In the genomic region with DNA sequence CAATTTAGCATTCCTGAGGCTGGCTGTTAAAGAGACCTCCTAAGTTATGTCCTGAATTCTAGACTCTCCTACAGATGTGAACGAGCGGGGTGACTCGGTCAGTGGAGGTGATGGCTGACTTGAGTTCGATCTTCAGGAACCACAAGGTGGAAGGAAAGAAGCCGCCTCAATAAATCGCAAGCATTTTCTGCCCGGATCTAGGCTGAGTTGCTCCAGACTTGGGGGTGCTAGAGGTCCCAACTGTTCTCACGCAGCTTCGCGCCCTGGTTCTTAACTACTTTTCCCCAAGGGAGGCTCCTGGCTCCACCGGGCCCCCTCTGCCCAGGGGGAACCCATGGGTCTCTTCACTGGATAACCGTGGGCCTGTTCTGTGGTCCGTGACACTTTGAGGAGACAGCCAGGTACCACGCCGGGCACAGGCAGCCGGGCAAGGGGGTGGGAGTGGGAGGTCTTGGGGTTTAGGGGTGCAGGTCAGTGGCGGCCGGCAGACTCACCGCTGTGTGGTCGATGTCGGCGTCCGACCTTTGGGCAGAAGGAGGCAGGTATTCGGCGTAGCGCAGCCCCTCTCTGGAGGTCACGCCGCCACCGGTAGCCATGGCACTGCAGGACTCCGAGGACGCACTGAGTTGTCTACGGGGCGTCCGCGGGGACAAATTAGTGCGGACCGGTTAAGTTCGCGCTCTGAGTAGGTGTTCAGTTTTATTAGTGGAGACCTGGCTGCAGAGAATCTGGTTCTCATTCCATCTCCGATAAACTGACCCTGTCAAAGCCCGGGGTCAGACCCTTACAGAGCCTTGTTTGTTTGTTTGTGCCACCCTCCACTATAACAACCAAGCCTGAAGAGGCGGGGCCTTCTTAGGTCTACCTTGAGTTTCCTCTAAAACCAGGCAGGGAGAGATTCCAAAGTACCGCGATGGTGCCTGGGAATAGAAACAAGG, we compare ENCODE assay signal across 8 mouse cellular contexts. TPM values are rescaled to one million over a fixed set of nuclear protein-coding genes. Genes with fewer than 3 reads are reported as not detected.
DNase-seq lines count a peak whose midpoint lies in the region; TF ChIP-seq lines count a peak whose summit lies in the region.

A gene (minus strand): TSS at position 822 of the 938 bp plus-strand sequence.

- no peaks in the 10 kb centered on the region for H3K36me3 ChIP-seq in macrophage (ENCODE audit: inconsistent target)

- H3K79me2 ChIP-seq in macrophage (ENCODE audit: inconsistent target) = peaks cover 51% of the 10 kb centered on the region; the same call in 1 of the 2 replicates

- WGBS in macrophage (ENCODE audit: missing documents) = 3% methylated on average over 44 of the region's 44 CpGs

- intact Hi-C loops in left cerebral cortex, adult 2 months (cut with DNase I) = no loop called here

- peak within 1 kb of the TSS; percentile 77 for H3K4me3 ChIP-seq in left cerebral cortex, adult 2 months
- H3K4me3 ChIP-seq in macrophage (ENCODE audit: inconsistent target) = peak within 1 kb of the TSS; percentile 92

- H3K27ac ChIP-seq in left cerebral cortex, adult 2 months = peak within 1 kb of the TSS; percentile 72
- H3K27ac ChIP-seq in macrophage = peak within 1 kb of the TSS; percentile 58

- peak; percentile 90 to 97 for DNase-seq in adrenal gland, adult (ENCODE audit: inconsistent age in 2 of 2, low spot score in 1 of 2)
- peak; percentile 89 for DNase-seq in embryo, embryonic 10.5 days (ENCODE audit: low spot score)
- DNase-seq in gastrocnemius, postnatal 10 days = peak; percentile 89
- peak; percentile 52 for DNase-seq in hindlimb bud, embryonic 11.5 days (ENCODE audit: extremely low spot score, low read depth, low spot score)
- DNase-seq in left cerebral cortex, adult 2 months (ENCODE audit: extremely low spot score in 1 of 2, low spot score in 2 of 2) = peak; percentile 86 to 91
- peak; percentile 74 for DNase-seq in retina, postnatal 7 days (ENCODE audit: low read depth, low spot score)
- peak; percentile 79 to 87 for DNase-seq in urinary bladder, adult 18-20 months (ENCODE audit: low spot score in 2 of 2)

- TF ChIP-seq CTCF in left cerebral cortex, adult 2 months (IDR thresholded peaks at IDR 0.05) = peak; percentile 4

RNA-seq across cellular contexts. Expression of the gene that starts here (rescaled TPM):
- total RNA-seq in gastrocnemius, postnatal 10 days (2021) = 100 to 1,000 TPM in 1 of 2 experiments, 10 to 100 TPM in 1; 99.9 to 101 TPM
- total RNA-seq in left cerebral cortex, adult 2 months (2021) = 10 to 100 TPM; 66.7 to 72.8 TPM
- 10 to 100 TPM in 9 of 26 experiments, 1 to 10 TPM in 17; 2.3 to 18.3 (median 7.8) TPM for total RNA-seq in macrophage (2018; cell fraction: chromatin; rRNA removed)
- total RNA-seq in macrophage (2018; cell fraction: cytosol; rRNA removed) = 10 to 100 TPM; 37.7 to 72.1 (median 54.1) TPM
- 10 to 100 TPM in 13 of 26 experiments, 1 to 10 TPM in 13; 4.0 to 22.7 (median 10.3) TPM for total RNA-seq in macrophage (2018; cell fraction: nucleus; rRNA removed)
- polyA plus RNA-seq in macrophage (2018) = 28.8 to 103 TPM (median 37.3 TPM) in 3 replicates

Comparison
In these comparisons a context has a peak if more than half of its experiments do, and no peak if none do; other contexts are left out.
1. Peak in every context shown above with its lines: DNase-seq, H3K4me3 ChIP-seq and H3K27ac ChIP-seq.